Mouse (Mus musculus) small intestine, adult 2 months (tissue): ENCODE measurements around the gene Cntn5.

Experiments
- CTCF ChIP-seq: fragments of 200-500 bp; IDR thresholded peaks from 2 replicates; pipeline ENCODE4 v1.5.1; 2012; ENCODE audit warnings: low read depth, mild to moderate bottlenecking, control low read depth, inconsistent platforms, low read length, moderate library complexity, mixed read lengths; ENCODE audit not compliant: insufficient replicate concordance, insufficient read length; ENCODE audit errors: extremely low read depth
- POLR2A ChIP-seq: fragments of 200-500 bp; IDR thresholded peaks from 2 replicates; pipeline ENCODE4 v1.6.1; 2012; ENCODE audit warnings: low read depth, mild to moderate bottlenecking, control low read depth, inconsistent platforms, low read length, moderate library complexity

GRCm38 (mm10) chr9:10909573-10909972 is 5.0 kb upstream of the Cntn5 start:
- peak; percentile 27; the same call in 1 of the 2 replicates for TF ChIP-seq CTCF
- no peak for TF ChIP-seq POLR2A
